Mouse (Mus musculus) hindbrain, embryonic 13.5 days (tissue): ENCODE results near the gene Clpx. TPM values are rescaled to one million over a fixed set of nuclear protein-coding genes. Genes with fewer than 3 reads are reported as not detected.
"Not testable (repeated sequence)": the region's sequence is repeated elsewhere in the genome, so short reads cannot be mapped to it uniquely, and the experiment has no call there.

Source experiments
- ATAC-seq: fragments of 200-750 bp; cut with Nextera tagmentation; 2 replicates; pipeline ENCODE4 v1.8.0; 2017; ENCODE audit warnings: moderate TSS enrichment; ENCODE audit not compliant: low FRiP score
- H3K27ac ChIP-seq: fragments of 300-500 bp; sonication (generic); 2 replicates; pipeline ENCODE4 v1.5.1; 2015; ENCODE audit warnings: inconsistent platforms, mild to moderate bottlenecking, moderate library complexity
- H3K27me3 ChIP-seq: fragments of 300-500 bp; sonication (generic); 2 replicates; pipeline ENCODE4 v1.6.1; 2015; ENCODE audit warnings: mild to moderate bottlenecking, inconsistent platforms
- H3K36me3 ChIP-seq: fragments of 300-500 bp; sonication (generic); 2 replicates; pipeline ENCODE4 v1.6.1; 2015; ENCODE audit warnings: mild to moderate bottlenecking, inconsistent platforms
- H3K4me1 ChIP-seq: fragments of 300-500 bp; sonication (generic); replicated peaks from 2 replicates; pipeline ENCODE4 v1.6.1; 2015; ENCODE audit warnings: inconsistent platforms
- H3K4me2 ChIP-seq: fragments of 300-500 bp; sonication (generic); 2 replicates; pipeline ENCODE4 v1.6.1; 2015; ENCODE audit warnings: inconsistent platforms, mild to moderate bottlenecking, moderate library complexity
- H3K4me3 ChIP-seq: fragments of 300-500 bp; sonication (generic); 2 replicates; pipeline ENCODE4 v1.5.1; 2015; ENCODE audit warnings: mild to moderate bottlenecking, inconsistent platforms
- H3K9ac ChIP-seq: fragments of 300-500 bp; sonication (generic); 2 replicates; pipeline ENCODE4 v1.6.1; 2015; ENCODE audit warnings: mild to moderate bottlenecking, inconsistent platforms
- H3K9me3 ChIP-seq: fragments of 300-500 bp; sonication (generic); 2 replicates; pipeline ENCODE4 v1.6.1; 2016; ENCODE audit warnings: inconsistent platforms
- WGBS: fragments of 180-500 bp; shearing (Covaris S2); methylation state at CpG from one replicate; pipeline ENCODE4 v1.1.7; 2015; 5-methylcytosine and 5-hydroxymethylcytosine counted together
- polyA plus RNA-seq: library from polyadenylated mRNA; unstranded; fragments of >200 nt; fragmentation: Nextera tagmentation; extraction: Ambion mirVana; gene quantifications from 2 replicates; pipeline ENCODE4 v1.2.1, GENCODE M21; 2015

Gene Clpx
- polyA plus RNA-seq, 1 experiment from 2014 or later = 46.8 TPM

GRCm38 (mm10) chr9:65273048-65273809 is 20.8 kb upstream of the Clpx start:
- H3K27ac ChIP-seq = no peak overlapping the region
- no peaks in the 10 kb centered on the region for H3K36me3 ChIP-seq
- 89% methylated on average over 13 of the region's 13 CpGs for WGBS
- H3K27me3 ChIP-seq = peaks cover 8% of the 10 kb centered on the region; the same call in 1 of the 2 replicates
- no peak overlapping the region for H3K9ac ChIP-seq
- peaks cover 15% of the 10 kb centered on the region for H3K4me1 ChIP-seq
- H3K9me3 ChIP-seq = no peaks in the 10 kb centered on the region
- H3K4me3 ChIP-seq = no peak overlapping the region
- ATAC-seq = no peak
- H3K4me2 ChIP-seq = no peak overlapping the region

- Histone ChIP-seq H3K4me3 (no peak overlapping the region), H3K27ac (no peak overlapping the region), H3K9me3 (no peaks in the 10 kb centered on the region), H3K9ac (no peak overlapping the region), H3K27me3 (peaks cover 8% of the 10 kb centered on the region; the same call in 1 of the 2 replicates), H3K4me1 (peaks cover 8% of the 10 kb centered on the region), H3K4me2 (no peak overlapping the region), H3K36me3 (no peaks in the 10 kb centered on the region)
- ATAC-seq = no peak
- 73% methylated on average over 4 of the region's 4 CpGs for WGBS
These were observed 20.2 kb upstream of the Clpx start for GRCm38 (mm10) chr9:65273873-65274272.

GRCm38 (mm10) chr9:65274851-65275250 is 19.2 kb upstream of the Clpx start:
- not testable (repeated sequence) for H3K27ac ChIP-seq, H3K4me1 ChIP-seq, H3K36me3 ChIP-seq, H3K9me3 ChIP-seq, H3K27me3 ChIP-seq, ATAC-seq, H3K4me3 ChIP-seq, H3K9ac ChIP-seq, H3K4me2 ChIP-seq
- 72% methylated on average over 3 of the region's 3 CpGs for WGBS

- Histone ChIP-seq H3K4me3 (no peak overlapping the region), H3K9ac (no peak overlapping the region), H3K4me1 (no peaks in the 10 kb centered on the region), H3K36me3 (no peaks in the 10 kb centered on the region), H3K4me2 (no peak overlapping the region), H3K27ac (no peak overlapping the region), H3K27me3 (0 out of 2 replicates have a peak, but pooled peaks cover 2% of the 10 kb centered on the region), H3K9me3 (no peaks in the 10 kb centered on the region)
- 83% methylated on average over 4 of the region's 4 CpGs for WGBS
- ATAC-seq = no peak
These were observed 18.1 kb upstream of the Clpx start for GRCm38 (mm10) chr9:65275810-65276530.

GRCm38 (mm10) chr9:65281536-65282151 is 12.4 kb upstream of the Clpx start:
- no peaks in the 10 kb centered on the region for H3K4me1 ChIP-seq
- H3K27me3 ChIP-seq = no peaks in the 10 kb centered on the region
- H3K9me3 ChIP-seq = no peaks in the 10 kb centered on the region
- ATAC-seq = no peak
- WGBS = 77% methylated on average over 5 of the region's 5 CpGs
- H3K36me3 ChIP-seq = no peaks in the 10 kb centered on the region
- 0 out of 2 replicates have a peak overlapping the region, but pooled peaks have one; percentile 25 for H3K9ac ChIP-seq
- no peak overlapping the region for H3K4me2 ChIP-seq
- H3K27ac ChIP-seq = no peak overlapping the region
- no peak overlapping the region for H3K4me3 ChIP-seq

- no peak overlapping the region for H3K4me2 ChIP-seq
- no peak overlapping the region for H3K27ac ChIP-seq
- H3K4me3 ChIP-seq = no peak overlapping the region
- WGBS = 3% methylated on average over 3 of the region's 3 CpGs
- no peaks in the 10 kb centered on the region for H3K27me3 ChIP-seq
- H3K4me1 ChIP-seq = no peaks in the 10 kb centered on the region
- no peaks in the 10 kb centered on the region for H3K9me3 ChIP-seq
- no peak for ATAC-seq
- no peaks in the 10 kb centered on the region for H3K36me3 ChIP-seq
- no peak overlapping the region for H3K9ac ChIP-seq
These were observed 10.8 kb upstream of the Clpx start for GRCm38 (mm10) chr9:65283301-65283700.

- ATAC-seq, H3K27ac ChIP-seq, H3K4me2 ChIP-seq, H3K9me3 ChIP-seq, H3K27me3 ChIP-seq, H3K4me1 ChIP-seq, H3K36me3 ChIP-seq, H3K9ac ChIP-seq, H3K4me3 ChIP-seq: not testable (repeated sequence)
- WGBS = 83% methylated on average over 5 of the region's 5 CpGs
These were observed 5.8 kb upstream of the Clpx start for GRCm38 (mm10) chr9:65288252-65288651.

GRCm38 (mm10) chr9:65289988-65290387 is 4.1 kb upstream of the Clpx start:
- Histone ChIP-seq H3K9ac (no peak overlapping the region), H3K9me3 (no peaks in the 10 kb centered on the region), H3K4me3 (no peak overlapping the region), H3K27me3 (no peaks in the 10 kb centered on the region), H3K4me1 (peaks cover 10% of the 10 kb centered on the region), H3K36me3 (no peaks in the 10 kb centered on the region), H3K27ac (no peak overlapping the region), H3K4me2 (no peak overlapping the region)
- no peak for ATAC-seq
- WGBS = 94% methylated on average over 4 of the region's 4 CpGs

GRCm38 (mm10) chr9:65292421-65292820 is 1.6 kb upstream of the Clpx start:
- H3K4me2 ChIP-seq = no peak overlapping the region
- H3K9ac ChIP-seq = no peak overlapping the region
- no peak for ATAC-seq
- H3K27ac ChIP-seq = no peak overlapping the region
- H3K4me3 ChIP-seq = no peak overlapping the region
- no peaks in the 10 kb centered on the region for H3K27me3 ChIP-seq
- peaks cover 25% of the 10 kb centered on the region for H3K4me1 ChIP-seq
- H3K36me3 ChIP-seq = peaks cover 3% of the 10 kb centered on the region; the same call in 1 of the 2 replicates
- no peaks in the 10 kb centered on the region for H3K9me3 ChIP-seq
- 93% methylated on average over 3 of the region's 3 CpGs for WGBS

GRCm38 (mm10) chr9:65293119-65293518 is 941 bp upstream of the Clpx start:
- Histone ChIP-seq H3K9me3 (no peaks in the 10 kb centered on the region), H3K36me3 (peaks cover 9% of the 10 kb centered on the region), H3K4me2 (peak overlapping the region; percentile 59), H3K27me3 (no peaks in the 10 kb centered on the region), H3K4me3 (peak overlapping the region; percentile 95), H3K4me1 (peaks cover 25% of the 10 kb centered on the region), H3K27ac (peak overlapping the region; percentile 55; the same call in 1 of the 2 replicates), H3K9ac (peak overlapping the region; percentile 68)
- WGBS = 46% methylated on average over 5 of the region's 5 CpGs
- no peak for ATAC-seq

GRCm38 (mm10) chr9:65293580-65293972 is 484 bp upstream of the Clpx start:
- Histone ChIP-seq H3K4me1 (peaks cover 25% of the 10 kb centered on the region), H3K27ac (peak overlapping the region; percentile 55), H3K9me3 (no peaks in the 10 kb centered on the region), H3K4me2 (peak overlapping the region; percentile 59), H3K4me3 (peak overlapping the region; percentile 95), H3K27me3 (no peaks in the 10 kb centered on the region), H3K9ac (peak overlapping the region; percentile 68), H3K36me3 (peaks cover 9% of the 10 kb centered on the region)
- under 1% methylated on average over 9 of the region's 9 CpGs for WGBS
- ATAC-seq = peak; percentile 34; the same call in 1 of the 2 replicates

GRCm38 (mm10) chr9:65294716-65295378 is 787 bp downstream of the Clpx start:
- ATAC-seq = no peak
- Histone ChIP-seq H3K9ac (peak overlapping the region; percentile 94), H3K27me3 (no peaks in the 10 kb centered on the region), H3K27ac (peak overlapping the region; percentile 90), H3K4me1 (peaks cover 25% of the 10 kb centered on the region), H3K4me3 (peak overlapping the region; percentile 95), H3K4me2 (peak overlapping the region; percentile 89), H3K9me3 (no peaks in the 10 kb centered on the region), H3K36me3 (peaks cover 11% of the 10 kb centered on the region)
- WGBS = 4% methylated on average over 28 of the region's 28 CpGs
